Mouse (Mus musculus): ENCODE results near the gene Dpm2.

The Dpm2 gene

DNA sequence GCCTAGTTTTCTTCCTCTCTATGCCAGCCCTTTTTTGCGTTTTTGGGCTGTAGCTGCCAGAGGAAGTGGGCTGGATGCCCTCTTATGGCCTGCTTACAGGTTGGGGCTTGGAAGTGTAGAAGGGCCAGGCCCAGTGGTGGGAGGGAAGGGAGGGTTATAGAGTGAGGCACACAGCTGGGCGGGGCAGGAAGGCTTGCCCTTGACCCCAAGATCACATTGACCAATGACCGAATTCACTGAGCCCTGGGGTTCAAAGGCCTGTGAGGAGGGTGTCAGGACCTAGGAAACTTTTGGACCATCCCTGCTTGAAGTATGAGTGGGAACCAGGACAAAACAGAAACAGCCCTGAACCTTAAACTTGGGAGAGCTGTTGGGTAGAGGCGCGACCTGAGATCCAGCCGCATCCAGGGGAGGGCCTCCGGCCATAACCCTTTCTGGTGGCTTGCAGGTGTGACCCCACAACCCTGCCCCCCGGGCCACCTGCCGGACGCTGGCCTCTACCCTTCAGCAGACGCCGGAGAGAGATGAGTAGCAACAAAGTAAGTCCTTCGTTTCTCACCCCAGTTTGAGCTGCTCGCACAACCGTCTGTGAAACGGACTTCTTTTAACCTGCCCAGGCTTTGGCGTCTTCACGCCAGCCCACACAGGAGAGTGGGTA lies 38.2 kb downstream of the Dpm2 start:
- no peak for DNase-seq (ENCODE audit: low spot score in 2 of 2)

GRCm38 (mm10) chr2:32610610-32611229 lies 40.1 kb downstream of the Dpm2 start:
- DNase-seq (ENCODE audit: low spot score in 2 of 2) = no peak

- DNase-seq (ENCODE audit: low spot score in 2 of 2) = no peak
Observed at GRCm38 (mm10) chr2:32612274-32612673, 41.6 kb downstream of the Dpm2 start.

DNA sequence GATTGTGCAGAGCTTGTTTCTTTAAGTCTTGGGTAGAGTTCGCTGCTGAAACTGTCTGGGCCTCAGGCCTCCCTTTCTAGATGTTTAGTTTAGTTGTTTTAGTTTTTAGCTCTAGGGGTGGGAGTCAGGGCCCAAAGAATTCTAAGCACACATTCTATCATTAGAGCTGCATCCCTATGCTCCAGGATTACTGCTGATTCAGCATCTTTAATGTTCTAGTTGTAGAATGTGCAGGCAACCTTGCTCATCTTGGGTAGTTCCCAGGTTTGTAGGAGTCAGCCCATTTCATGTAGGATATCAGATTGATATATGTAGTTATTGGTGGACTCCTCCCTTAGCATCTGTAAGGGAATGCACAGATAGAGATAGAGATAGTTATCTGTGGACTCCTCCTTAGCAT lies 46.5 kb downstream of the Dpm2 start:
- DNase-seq (ENCODE audit: low spot score in 2 of 2) = no peak

DNA sequence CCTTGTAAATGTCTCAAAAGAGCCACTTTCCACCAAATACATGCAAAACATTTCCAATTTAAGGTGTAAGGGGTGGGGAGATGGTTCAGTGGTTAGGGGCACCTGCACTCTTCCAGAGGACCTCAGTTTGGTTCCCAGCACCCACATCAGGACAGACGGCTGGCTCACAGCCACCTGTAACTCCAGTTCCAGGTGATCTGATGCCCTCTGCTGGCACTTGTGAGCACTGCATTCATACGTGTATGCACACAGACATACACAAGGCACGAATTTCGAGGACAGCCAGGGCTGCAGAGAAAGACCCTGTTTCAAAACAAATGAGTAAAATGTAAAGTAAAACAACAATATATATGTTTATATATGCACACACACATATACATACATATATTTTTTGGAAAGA lies 46.9 kb downstream of the Dpm2 start:
- no peak for DNase-seq (ENCODE audit: low spot score in 2 of 2)

DNA sequence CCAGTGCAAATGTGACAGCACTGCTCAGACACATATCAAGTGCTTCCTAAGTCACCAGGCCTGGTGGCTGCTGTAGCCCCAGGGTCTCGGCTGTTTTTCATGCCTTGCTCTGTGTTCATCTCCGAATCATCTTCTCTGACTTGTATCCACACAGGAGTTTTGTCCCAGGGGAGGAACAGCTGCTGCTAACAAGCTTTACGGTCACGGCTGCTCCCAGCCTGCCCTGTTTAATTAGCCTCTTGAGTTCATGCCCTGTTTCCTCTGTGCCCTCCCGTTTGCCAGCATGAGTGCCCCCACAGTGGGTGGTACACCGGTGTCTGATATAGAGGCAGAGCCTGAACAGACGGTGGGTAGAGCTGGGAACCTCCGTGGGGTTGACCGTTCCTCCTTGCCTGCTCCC lies 47.4 kb downstream of the Dpm2 start:
- DNase-seq (ENCODE audit: low spot score in 2 of 2) = no peak

GRCm38 (mm10) chr2:32620682-32621516 lies 50.2 kb downstream of the Dpm2 start:
- DNase-seq (ENCODE audit: low spot score in 2 of 2) = no peak

DNA sequence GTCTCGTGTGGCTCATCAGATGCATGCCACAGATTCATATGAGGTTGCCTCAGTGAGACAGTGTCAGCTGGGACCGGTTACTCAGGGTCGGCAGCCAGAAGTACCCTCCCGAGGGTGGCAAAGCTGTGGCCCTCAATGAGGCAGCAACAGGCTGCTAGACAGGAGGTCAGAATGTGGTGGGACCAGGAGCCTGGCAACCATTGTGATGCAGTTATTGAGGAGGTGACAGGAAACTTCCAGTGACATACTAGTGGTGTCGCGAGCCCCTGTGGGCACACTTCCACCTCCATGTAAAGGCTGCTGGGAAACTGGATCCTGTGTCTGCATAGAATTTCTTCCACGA lies 50.8 kb downstream of the Dpm2 start, which contains the start of gene Ak1:
Gene Ak1 (plus strand): TSS at position 242 of the 343 bp plus-strand sequence.
- no peak for DNase-seq (ENCODE audit: low spot score in 2 of 2)

Data from natural killer cell, adult 2 months (primary cell).